Mouse (Mus musculus) forebrain, embryonic 16.5 days (tissue): ENCODE data around the gene H2-Aa. TPM values are rescaled to one million over a fixed set of nuclear protein-coding genes. Genes with fewer than 3 reads are reported as not detected.
A peak's percentile ranks its signal among the peaks of the same experiment; 100 is the strongest.

ENCODE experiments used
- ATAC-seq: fragments of 200-750 bp; cut with Nextera tagmentation; 2 replicates; pipeline ENCODE4 v1.8.0; 2017; ENCODE audit warnings: mild to moderate bottlenecking, moderate library complexity
- H3K27ac ChIP-seq: fragments of 300-500 bp; sonication (generic); 2 replicates; pipeline ENCODE4 v1.5.1; 2014; ENCODE audit warnings: low read length, control low read depth
- H3K27me3 ChIP-seq: fragments of 300-500 bp; sonication (generic); replicated peaks from 2 replicates; pipeline ENCODE4 v1.6.1; 2014; ENCODE audit warnings: low read length; ENCODE audit not compliant: control insufficient read depth, insufficient read depth
- H3K36me3 ChIP-seq: fragments of 300-500 bp; sonication (generic); 2 replicates; pipeline ENCODE4 v1.6.1; 2014; ENCODE audit not compliant: control insufficient read depth, insufficient read depth
- H3K4me1 ChIP-seq: fragments of 300-500 bp; sonication (generic); replicated peaks from 2 replicates; pipeline ENCODE4 v1.6.1; 2014; ENCODE audit warnings: low read length; ENCODE audit not compliant: control insufficient read depth, insufficient read depth
- H3K4me2 ChIP-seq: fragments of 300-500 bp; sonication (generic); 2 replicates; pipeline ENCODE4 v1.6.1; 2014; ENCODE audit warnings: mild to moderate bottlenecking, low read length, control low read depth
- H3K4me3 ChIP-seq: fragments of 300-500 bp; sonication (generic); replicated peaks from 2 replicates; pipeline ENCODE4 v1.5.1; 2014; ENCODE audit warnings: mild to moderate bottlenecking, low read length, control low read depth
- H3K9ac ChIP-seq: fragments of 300-500 bp; sonication (generic); replicated peaks from 2 replicates; pipeline ENCODE4 v1.6.1; 2014; ENCODE audit warnings: low read depth, low read length, control low read depth
- H3K9me3 ChIP-seq: fragments of 300-500 bp; sonication (generic); 2 replicates; pipeline ENCODE4 v1.6.1; 2016; ENCODE audit warnings: low read length; ENCODE audit not compliant: control insufficient read depth
- WGBS: fragments of 180-500 bp; shearing (Covaris S2); extraction: QIAGEN DNeasy Blood & Tissue Kit; methylation state at CpG from one replicate; pipeline ENCODE4 v1.1.7; 2014; 5-methylcytosine and 5-hydroxymethylcytosine counted together
- polyA plus RNA-seq: library from polyadenylated mRNA; unstranded; fragments of >200 nt; fragmentation: Nextera tagmentation; extraction: Ambion mirVana; gene quantifications from 2 replicates; pipeline ENCODE4 v1.2.1, GENCODE M21; 2015

Gene H2-Aa
- polyA plus RNA-seq, 1 experiment from 2014 or later: not detected

DNA sequence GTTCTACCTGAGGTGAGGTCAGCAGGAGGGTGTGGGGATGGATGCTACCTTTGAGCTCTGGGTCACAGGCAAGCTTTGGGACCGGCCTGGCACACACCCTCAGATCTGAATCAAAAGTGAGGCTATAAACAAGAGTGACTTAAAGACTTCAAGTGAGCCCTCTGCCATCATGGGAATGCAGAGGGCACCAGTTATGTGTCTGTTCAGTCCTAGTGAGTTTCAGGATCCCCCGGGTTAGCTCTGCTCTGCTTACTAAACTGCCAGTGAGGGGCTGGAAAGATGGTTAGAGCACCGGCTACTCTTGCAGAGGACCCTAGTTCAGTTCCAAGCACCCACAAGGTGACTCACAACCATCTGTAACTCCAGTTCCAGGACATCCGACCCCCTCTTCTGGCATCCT, 4.9 kb upstream of the H2-Aa start:
- ATAC-seq: no peak
- Histone ChIP-seq H3K36me3 (no peaks in the 10 kb centered on the region), H3K4me1 (peaks cover 6% of the 10 kb centered on the region; the same call in 1 of the 2 replicates), H3K27ac (no peak overlapping the region), H3K4me3 (no peak overlapping the region), H3K9me3 (no peaks in the 10 kb centered on the region), H3K4me2 (no peak overlapping the region), H3K9ac (no peak overlapping the region), H3K27me3 (no peaks in the 10 kb centered on the region)
- 85% methylated on average over 4 of the region's 4 CpGs for WGBS

GRCm38 (mm10) chr17:34291609-34292008, 4.0 kb upstream of the H2-Aa start:
- Histone ChIP-seq H3K4me1 (peaks cover 6% of the 10 kb centered on the region; the same call in 1 of the 2 replicates), H3K27ac (no peak overlapping the region), H3K27me3 (no peaks in the 10 kb centered on the region), H3K9me3 (no peaks in the 10 kb centered on the region), H3K9ac (no peak overlapping the region), H3K4me2 (no peak overlapping the region), H3K36me3 (no peaks in the 10 kb centered on the region), H3K4me3 (no peak overlapping the region)
- peak; percentile 94 for ATAC-seq
- 12% methylated on average over 8 of the region's 8 CpGs for WGBS

GRCm38 (mm10) chr17:34288131-34288530, 508 bp upstream of the H2-Aa start:
- Histone ChIP-seq H3K4me3 (no peak overlapping the region), H3K27ac (no peak overlapping the region), H3K4me1 (peaks cover 4% of the 10 kb centered on the region; the same call in 1 of the 2 replicates), H3K36me3 (no peaks in the 10 kb centered on the region), H3K9ac (no peak overlapping the region), H3K9me3 (no peaks in the 10 kb centered on the region), H3K4me2 (no peak overlapping the region), H3K27me3 (no peaks in the 10 kb centered on the region)
- WGBS: 70% methylated on average over 3 of the region's 3 CpGs
- ATAC-seq: no peak

DNA sequence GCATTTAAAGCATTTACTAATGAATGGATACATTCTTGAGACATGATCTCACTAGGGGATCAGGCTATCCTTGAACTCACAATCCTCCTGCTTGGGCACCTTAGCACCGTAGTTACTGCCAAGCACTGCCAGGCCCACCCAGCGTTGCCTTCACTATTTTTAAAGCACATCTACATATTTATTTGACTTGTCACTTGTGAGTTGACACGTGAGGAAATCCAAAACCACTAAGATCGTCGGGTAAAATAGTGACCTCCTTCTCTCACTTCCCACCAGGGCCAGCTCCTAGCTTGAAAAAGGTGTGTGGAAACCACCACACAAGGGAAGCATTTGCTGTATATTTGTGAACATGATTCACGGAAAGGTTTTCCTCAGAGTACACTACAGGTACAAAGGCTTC, 624 bp downstream of the H2-Aa start:
- no peaks in the 10 kb centered on the region for H3K36me3 ChIP-seq
- no peak overlapping the region for H3K4me3 ChIP-seq
- no peak overlapping the region for H3K4me2 ChIP-seq
- no peaks in the 10 kb centered on the region for H3K27me3 ChIP-seq
- no peaks in the 10 kb centered on the region for H3K9me3 ChIP-seq
- no peak for ATAC-seq
- 75% methylated on average over 6 of the region's 6 CpGs for WGBS
- peaks cover 4% of the 10 kb centered on the region; the same call in 1 of the 2 replicates for H3K4me1 ChIP-seq
- H3K27ac ChIP-seq: no peak overlapping the region
- H3K9ac ChIP-seq: no peak overlapping the region

GRCm38 (mm10) chr17:34286501-34286900, 1.1 kb downstream of the H2-Aa start:
- Histone ChIP-seq H3K9me3 (no peaks in the 10 kb centered on the region), H3K36me3 (no peaks in the 10 kb centered on the region), H3K4me1 (peaks cover 2% of the 10 kb centered on the region; the same call in 1 of the 2 replicates), H3K4me2 (no peak overlapping the region), H3K27me3 (no peaks in the 10 kb centered on the region), H3K27ac (no peak overlapping the region), H3K9ac (no peak overlapping the region), H3K4me3 (no peak overlapping the region)
- no peak for ATAC-seq
- WGBS: 83% methylated on average over 5 of the region's 5 CpGs

DNA sequence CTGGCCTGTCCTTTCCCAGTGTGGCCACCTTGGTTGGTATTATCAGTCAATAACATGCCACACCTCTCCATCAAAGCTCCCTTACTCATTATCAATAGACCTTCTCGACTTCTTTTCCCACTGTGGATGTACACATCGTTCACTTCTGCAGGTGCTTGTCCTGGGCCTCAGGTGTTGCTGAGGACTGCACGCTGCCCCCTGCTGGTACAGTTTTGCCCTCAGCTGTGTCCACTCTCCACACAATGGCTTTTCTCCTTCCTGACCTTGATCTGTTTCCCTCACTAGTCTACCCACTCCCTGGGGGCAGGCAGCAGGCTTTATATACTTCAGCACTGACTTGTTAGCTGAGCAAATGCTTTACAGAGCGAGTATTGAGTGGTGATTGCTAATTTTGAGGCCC, 1.8 kb downstream of the H2-Aa start:
- Histone ChIP-seq H3K27ac (no peak overlapping the region), H3K4me3 (no peak overlapping the region), H3K27me3 (no peaks in the 10 kb centered on the region), H3K9me3 (no peaks in the 10 kb centered on the region), H3K4me2 (no peak overlapping the region), H3K9ac (no peak overlapping the region), H3K4me1 (no peaks in the 10 kb centered on the region), H3K36me3 (no peaks in the 10 kb centered on the region)
- WGBS: 28% methylated on average over 4 of the region's 4 CpGs
- no peak for ATAC-seq

GRCm38 (mm10) chr17:34285371-34285770, 2.3 kb downstream of the H2-Aa start:
- whole genome bisulfite sequencing: 72% methylated on average over 4 of the region's 4 CpGs
- Histone ChIP-seq H3K27me3 (no peaks in the 10 kb centered on the region), H3K4me3 (no peak overlapping the region), H3K27ac (no peak overlapping the region), H3K9ac (no peak overlapping the region), H3K4me2 (no peak overlapping the region), H3K36me3 (no peaks in the 10 kb centered on the region), H3K4me1 (no peaks in the 10 kb centered on the region), H3K9me3 (no peaks in the 10 kb centered on the region)
- ATAC-seq: no peak

DNA sequence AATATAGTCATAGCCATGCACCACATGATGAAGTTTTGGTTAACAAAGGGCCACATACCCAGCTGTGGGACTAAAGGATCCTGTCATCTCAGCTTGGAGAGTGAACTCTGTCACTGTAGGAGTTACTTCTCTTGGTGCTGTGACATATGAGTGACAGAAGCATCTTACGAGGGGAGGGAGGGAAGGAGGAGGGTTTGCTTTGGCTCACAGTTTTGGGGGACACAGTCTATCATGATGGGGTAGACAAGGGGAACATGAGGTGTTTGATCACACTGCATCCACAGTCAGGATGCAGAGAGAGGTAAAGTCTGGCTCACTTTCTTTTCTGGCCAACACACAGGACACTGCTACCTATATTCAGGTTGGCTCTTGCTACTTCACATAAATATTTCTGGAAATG, 5.8 kb downstream of the H2-Aa start:
- ATAC-seq: no peak
- no peak overlapping the region for H3K9ac ChIP-seq
- H3K36me3 ChIP-seq: no peaks in the 10 kb centered on the region
- H3K27me3 ChIP-seq: no peaks in the 10 kb centered on the region
- no peak overlapping the region for H3K27ac ChIP-seq
- WGBS: 73% methylated on average over 1 of the region's 1 CpGs
- no peak overlapping the region for H3K4me3 ChIP-seq
- H3K4me2 ChIP-seq: no peak overlapping the region
- H3K4me1 ChIP-seq: no peaks in the 10 kb centered on the region
- H3K9me3 ChIP-seq: 0 out of 2 replicates have a peak, but pooled peaks cover 2% of the 10 kb centered on the region

GRCm38 (mm10) chr17:34280499-34281038, 7.1 kb downstream of the H2-Aa start:
- H3K4me3 ChIP-seq: no peak overlapping the region
- no peaks in the 10 kb centered on the region for H3K4me1 ChIP-seq
- WGBS: 84% methylated on average over 1 of the region's 1 CpGs
- H3K9me3 ChIP-seq: 0 out of 2 replicates have a peak, but pooled peaks cover 2% of the 10 kb centered on the region
- no peaks in the 10 kb centered on the region for H3K36me3 ChIP-seq
- H3K27ac ChIP-seq: no peak overlapping the region
- no peak overlapping the region for H3K4me2 ChIP-seq
- no peak overlapping the region for H3K9ac ChIP-seq
- ATAC-seq: no peak
- H3K27me3 ChIP-seq: no peaks in the 10 kb centered on the region

GRCm38 (mm10) chr17:34272102-34272501, 15.5 kb downstream of the H2-Aa start:
- H3K4me3 ChIP-seq: no peak overlapping the region
- H3K4me1 ChIP-seq: no peaks in the 10 kb centered on the region
- H3K9ac ChIP-seq: no peak overlapping the region
- H3K9me3 ChIP-seq: 0 out of 2 replicates have a peak, but pooled peaks cover 2% of the 10 kb centered on the region
- ATAC-seq: no peak
- WGBS: 100% methylated on average over 1 of the region's 1 CpGs
- H3K4me2 ChIP-seq: no peak overlapping the region
- H3K36me3 ChIP-seq: no peaks in the 10 kb centered on the region
- H3K27me3 ChIP-seq: no peaks in the 10 kb centered on the region
- no peak overlapping the region for H3K27ac ChIP-seq
